Mouse (Mus musculus) bone marrow, adult 2 months (tissue): ENCODE results near the gene Gm45713.
"Not testable (repeated sequence)": the region's sequence is repeated elsewhere in the genome, so short reads cannot be mapped to it uniquely, and the experiment has no call there.

Source experiments
- CTCF ChIP-seq: fragments of 200-500 bp; IDR thresholded peaks from 2 replicates; pipeline ENCODE4 v1.5.1; 2011; ENCODE audit warnings: low read length, control low read depth; ENCODE audit not compliant: control insufficient read depth, insufficient read depth
- POLR2A ChIP-seq: fragments of 200-500 bp; IDR thresholded peaks from 2 replicates; pipeline ENCODE4 v1.6.1; 2011; ENCODE audit warnings: low read depth, mild to moderate bottlenecking, control low read depth, low read length, borderline replicate concordance; ENCODE audit not compliant: control insufficient read depth

DNA sequence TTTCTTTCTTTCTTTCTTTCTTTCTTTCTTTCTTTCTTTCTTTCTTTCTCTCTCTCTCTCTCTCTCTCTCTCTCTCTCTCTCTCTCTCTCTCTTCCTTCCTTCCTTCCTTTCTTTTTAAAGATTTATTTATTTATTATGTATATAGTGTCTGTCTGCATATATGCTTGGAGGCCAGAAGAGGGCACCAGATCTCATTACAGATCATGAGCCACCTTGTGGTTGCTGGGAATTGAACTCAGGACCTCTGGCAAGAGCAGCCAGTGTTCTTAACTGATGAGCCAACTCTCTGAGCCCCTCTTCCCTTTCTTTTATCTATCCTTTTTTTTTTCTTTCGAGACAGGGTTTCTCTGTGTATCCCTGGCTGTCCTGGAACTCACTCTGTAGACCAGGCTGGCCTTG lies 37.7 kb upstream of the Gm45713 start:
- 0 out of 2 replicates have a peak, but pooled peaks have one; percentile 28 for TF ChIP-seq CTCF
- not testable (repeated sequence) for TF ChIP-seq POLR2A
